Mouse (Mus musculus): ENCODE measurements around the gene Pth1r.

Gene Pth1r

GRCm38 (mm10) chr9:110718071-110718470, 28.9 kb downstream of the Pth1r start:
- no peak for DNase-seq (ENCODE audit: low spot score in 2 of 2)

- DNase-seq (ENCODE audit: low spot score in 2 of 2) = peak; percentile 42 to 73
Measured at GRCm38 (mm10) chr9:110716775-110717174, 30.2 kb downstream of the Pth1r start.

- DNase-seq (ENCODE audit: low spot score in 2 of 2) = no peak
Measured at GRCm38 (mm10) chr9:110715426-110715825, 31.5 kb downstream of the Pth1r start.

- no peak for DNase-seq (ENCODE audit: low spot score in 2 of 2)
Measured at GRCm38 (mm10) chr9:110713389-110713788, 33.6 kb downstream of the Pth1r start.

- no peak for DNase-seq (ENCODE audit: low spot score in 2 of 2)
Measured at GRCm38 (mm10) chr9:110712545-110712944, 34.4 kb downstream of the Pth1r start.

- no peak for DNase-seq (ENCODE audit: low spot score in 2 of 2)
Measured at GRCm38 (mm10) chr9:110711996-110712395, 34.9 kb downstream of the Pth1r start.

- DNase-seq (ENCODE audit: low spot score in 2 of 2) = no peak
Measured at GRCm38 (mm10) chr9:110711532-110711931, 35.4 kb downstream of the Pth1r start.

- DNase-seq (ENCODE audit: low spot score in 2 of 2) = peak; percentile 77 to 79
Measured at GRCm38 (mm10) chr9:110709640-110710258, 37.2 kb downstream of the Pth1r start.

GRCm38 (mm10) chr9:110706784-110707183, 40.2 kb downstream of the Pth1r start:
- DNase-seq (ENCODE audit: low spot score in 2 of 2) = no peak

GRCm38 (mm10) chr9:110703951-110704350, 43.0 kb downstream of the Pth1r start:
- DNase-seq (ENCODE audit: low spot score in 2 of 2) = no peak

GRCm38 (mm10) chr9:110702848-110703247, 44.1 kb downstream of the Pth1r start:
- DNase-seq (ENCODE audit: low spot score in 2 of 2) = no peak

GRCm38 (mm10) chr9:110701114-110702032, 45.6 kb downstream of the Pth1r start:
- no peak for DNase-seq (ENCODE audit: low spot score in 2 of 2)

- DNase-seq (ENCODE audit: low spot score in 2 of 2) = no peak
Measured at GRCm38 (mm10) chr9:110699574-110699973, 47.4 kb downstream of the Pth1r start.

- DNase-seq (ENCODE audit: low spot score in 2 of 2) = no peak
Measured at GRCm38 (mm10) chr9:110697465-110697864, 49.5 kb downstream of the Pth1r start.

- no peak for DNase-seq (ENCODE audit: low spot score in 2 of 2)
Measured at GRCm38 (mm10) chr9:110696427-110696826, 50.5 kb downstream of the Pth1r start.

GRCm38 (mm10) chr9:110695165-110695755, 51.7 kb downstream of the Pth1r start:
- DNase-seq (ENCODE audit: low spot score in 2 of 2) = no peak

- no peak for DNase-seq (ENCODE audit: low spot score in 2 of 2)
Measured at GRCm38 (mm10) chr9:110689261-110689779, 57.6 kb downstream of the Pth1r start.

GRCm38 (mm10) chr9:110687846-110688245, 59.1 kb downstream of the Pth1r start:
- DNase-seq (ENCODE audit: low spot score in 2 of 2) = no peak

- DNase-seq (ENCODE audit: low spot score in 2 of 2) = no peak
Measured at GRCm38 (mm10) chr9:110687061-110687460, 59.9 kb downstream of the Pth1r start.

- DNase-seq (ENCODE audit: low spot score in 2 of 2) = no peak
Measured at GRCm38 (mm10) chr9:110686472-110686871, 60.5 kb downstream of the Pth1r start.

GRCm38 (mm10) chr9:110685591-110685990, 61.4 kb downstream of the Pth1r start:
- no peak for DNase-seq (ENCODE audit: low spot score in 2 of 2)

GRCm38 (mm10) chr9:110685187-110685586, 61.8 kb downstream of the Pth1r start:
- DNase-seq (ENCODE audit: low spot score in 2 of 2) = no peak

Data from frontal cortex, postnatal 36 days (tissue).